Mouse (Mus musculus) cerebellum, adult 9-11 months (tissue): ENCODE measurements around the gene Socs7.
A peak's percentile ranks its signal among the peaks of the same experiment; 100 is the strongest.

Source experiments
- DNase-seq: peaks from one replicate; pipeline ENCODE4 v3.0.0; 2022

The Socs7 gene

GRCm38 (mm10) chr11:97343619-97344018, 18.7 kb upstream of the Socs7 start:
- no peak for DNase-seq

- DNase-seq: no peak
Observed at GRCm38 (mm10) chr11:97345446-97345845, 16.9 kb upstream of the Socs7 start.

- peak; percentile 78 for DNase-seq
Observed at GRCm38 (mm10) chr11:97346383-97346782, 16.0 kb upstream of the Socs7 start.

GRCm38 (mm10) chr11:97347291-97347690, 15.1 kb upstream of the Socs7 start:
- no peak for DNase-seq

GRCm38 (mm10) chr11:97350035-97350434, 12.3 kb upstream of the Socs7 start:
- peak; percentile 78 for DNase-seq

- DNase-seq: no peak
Observed at GRCm38 (mm10) chr11:97352027-97352684, 10.2 kb upstream of the Socs7 start, which contains the start of gene Gpr179. TSS of gene Gpr179 (minus strand) at chr11:97352077.

GRCm38 (mm10) chr11:97352935-97353597, 9.3 kb upstream of the Socs7 start:
- DNase-seq: no peak

GRCm38 (mm10) chr11:97354646-97355045, 7.7 kb upstream of the Socs7 start:
- DNase-seq: no peak

GRCm38 (mm10) chr11:97355247-97355646, 7.1 kb upstream of the Socs7 start:
- DNase-seq: no peak

- DNase-seq: peak; percentile 66
Observed at GRCm38 (mm10) chr11:97357663-97358062, 4.7 kb upstream of the Socs7 start.

GRCm38 (mm10) chr11:97362649-97362942, 245 bp downstream of the Socs7 start:
- no peak for DNase-seq

- peak; percentile 66 for DNase-seq
Observed at GRCm38 (mm10) chr11:97362943-97363643, 742 bp downstream of the Socs7 start.

- no peak for DNase-seq
Observed at GRCm38 (mm10) chr11:97363644-97363995, 1.3 kb downstream of the Socs7 start.

- no peak for DNase-seq
Observed at GRCm38 (mm10) chr11:97365556-97365955, 3.2 kb downstream of the Socs7 start.

- peak; percentile 70 for DNase-seq
Observed at GRCm38 (mm10) chr11:97368501-97368900, 6.2 kb downstream of the Socs7 start.

GRCm38 (mm10) chr11:97370329-97371091, 8.2 kb downstream of the Socs7 start:
- peak; percentile 97 for DNase-seq

GRCm38 (mm10) chr11:97372159-97372864, 10.0 kb downstream of the Socs7 start:
- DNase-seq: peak; percentile 79

GRCm38 (mm10) chr11:97373402-97373801, 11.1 kb downstream of the Socs7 start:
- DNase-seq: no peak

- DNase-seq: no peak
Observed at GRCm38 (mm10) chr11:97380036-97380435, 17.7 kb downstream of the Socs7 start.

GRCm38 (mm10) chr11:97383017-97383416, 20.7 kb downstream of the Socs7 start:
- no peak for DNase-seq

GRCm38 (mm10) chr11:97383764-97384163, 21.4 kb downstream of the Socs7 start:
- no peak for DNase-seq

GRCm38 (mm10) chr11:97387811-97388210, 25.5 kb downstream of the Socs7 start:
- DNase-seq: no peak

- no peak for DNase-seq
Observed at GRCm38 (mm10) chr11:97389127-97389526, 26.8 kb downstream of the Socs7 start.
